Mouse (Mus musculus) CH12.LX (cell line): ENCODE results near the gene Wdr90. TPM values are rescaled to one million over a fixed set of nuclear protein-coding genes. Genes with fewer than 3 reads are reported as not detected.
A peak's percentile ranks its signal among the peaks of the same experiment; 100 is the strongest.

ENCODE experiments used
- DNase-seq: peaks from one replicate; pipeline ENCODE4 v3.0.0-alpha.2; 2013; ENCODE audit errors: extremely low read depth
- H3K27ac ChIP-seq: 2 replicates; pipeline ENCODE4 v1.5.1; 2012; ENCODE audit warnings: low read depth, mild to moderate bottlenecking, control low read depth, moderate library complexity; ENCODE audit not compliant: insufficient read depth
- H3K27me3 ChIP-seq: replicated peaks from 2 replicates; pipeline ENCODE3; 2012; ENCODE audit warnings: inconsistent platforms
- H3K36me3 ChIP-seq, 2 experiments: replicated peaks in 1 of 2; 2 replicates each; pipeline versions ENCODE3 to v1.6.1; 2012; ENCODE audit warnings: inconsistent platforms in 1 of 2, low read length in 1 of 2, mild to moderate bottlenecking in 1 of 2, mixed read lengths in 1 of 2, moderate library complexity in 1 of 2; ENCODE audit not compliant: control insufficient read depth in 1 of 2, insufficient read depth in 1 of 2
- H3K4me1 ChIP-seq, 2 experiments: 2 replicates each; pipeline ENCODE4 v1.6.1; 2012; ENCODE audit warnings: inconsistent platforms in 1 of 2, moderate library complexity in 1 of 2; ENCODE audit not compliant: insufficient read depth in 2 of 2, control insufficient read depth in 1 of 2
- H3K4me2 ChIP-seq: 2 replicates; pipeline ENCODE4 v1.6.1; 2012; ENCODE audit warnings: low read depth, mild to moderate bottlenecking, control low read depth; ENCODE audit not compliant: poor library complexity, insufficient read depth, severe bottlenecking
- H3K4me3 ChIP-seq, 3 experiments: fragments of 150-350 bp in 1 of 3; sonication (generic) in 1 of 3; replicated peaks in 1 of 3; 2 replicates each; pipeline versions ENCODE3 to v1.5.1; 2011 to 2012; ENCODE audit warnings: low read depth in 2 of 3, low read length in 2 of 3, mild to moderate bottlenecking in 2 of 3, moderate library complexity in 2 of 3, control low read depth in 1 of 3, improper control_type of control experiment in 1 of 3, inconsistent platforms in 1 of 3, mixed read lengths in 1 of 3; ENCODE audit not compliant: poor library complexity in 1 of 3
- H3K79me2 ChIP-seq: replicated peaks from 2 replicates; pipeline ENCODE4 v1.6.1; 2012; ENCODE audit warnings: mild to moderate bottlenecking, moderate library complexity; ENCODE audit not compliant: control insufficient read depth, poor library complexity, insufficient read depth, severe bottlenecking; ENCODE audit errors: extremely low read depth
- H3K9ac ChIP-seq: 2 replicates; pipeline ENCODE4 v1.6.1; 2012; ENCODE audit warnings: low read depth, mild to moderate bottlenecking, control low read depth, moderate library complexity; ENCODE audit not compliant: insufficient read depth
- H3K9me3 ChIP-seq: replicated peaks from 2 replicates; pipeline ENCODE3; 2012; ENCODE audit warnings: low read length, inconsistent platforms, mixed read lengths
- BHLHE40 ChIP-seq: IDR thresholded peaks from 2 replicates; pipeline ENCODE4 v1.6.1; 2011; ENCODE audit warnings: mild to moderate bottlenecking, low read depth, low read length, improper control_type of control experiment
- CHD1 ChIP-seq: IDR thresholded peaks from 2 replicates; pipeline ENCODE4 v1.6.1; 2012; ENCODE audit warnings: low read depth, low read length, improper control_type of control experiment, inconsistent platforms
- CHD2 ChIP-seq: IDR thresholded peaks from 2 replicates; pipeline ENCODE4 v1.6.1; 2011; ENCODE audit warnings: low read length, improper control_type of control experiment
- CTCF ChIP-seq, 2 experiments: IDR thresholded peaks in 1 of 2; conservative IDR thresholded peaks in 1 of 2; 2 replicates each; pipeline ENCODE4 v1.5.1; 2011 to 2012; ENCODE audit warnings: low read depth in 2 of 2, low read length in 2 of 2, improper control_type of control experiment in 1 of 2, inconsistent platforms in 1 of 2, mild to moderate bottlenecking in 1 of 2, moderate library complexity in 1 of 2
- E2F4 ChIP-seq: IDR thresholded peaks from 2 replicates; pipeline ENCODE4 v1.6.1; 2011; ENCODE audit warnings: low read depth, low read length, improper control_type of control experiment; ENCODE audit not compliant: insufficient replicate concordance
- ELF1 ChIP-seq: IDR thresholded peaks from 2 replicates; pipeline ENCODE4 v1.6.1; 2014; ENCODE audit warnings: low read depth, mild to moderate bottlenecking, inconsistent platforms, low read length, improper control_type of control experiment
- EP300 ChIP-seq: IDR thresholded peaks from 2 replicates; pipeline ENCODE4 v1.6.1; 2011; ENCODE audit warnings: low read length, improper control_type of control experiment
- ETS1 ChIP-seq: conservative IDR thresholded peaks from 2 replicates; pipeline ENCODE4 v1.6.1; 2012; ENCODE audit warnings: low read depth, mild to moderate bottlenecking, inconsistent platforms, low read length, improper control_type of control experiment, moderate library complexity
- GABPA ChIP-seq: IDR thresholded peaks from 2 replicates; pipeline ENCODE4 v1.6.1; 2012; ENCODE audit warnings: low read depth, low read length, improper control_type of control experiment, inconsistent platforms; ENCODE audit not compliant: insufficient replicate concordance
- HCFC1 ChIP-seq: IDR thresholded peaks from 2 replicates; pipeline ENCODE4 v1.6.1; 2012; ENCODE audit warnings: low read depth, mild to moderate bottlenecking, inconsistent platforms, low read length, improper control_type of control experiment
- IRF4 ChIP-seq: IDR thresholded peaks from 2 replicates; pipeline ENCODE4 v1.6.1; 2014; ENCODE audit warnings: low read depth, mild to moderate bottlenecking, inconsistent platforms, low read length, improper control_type of control experiment
- JUN ChIP-seq: IDR thresholded peaks from 2 replicates; pipeline ENCODE4 v1.6.1; 2011; ENCODE audit warnings: low read depth, mild to moderate bottlenecking, low read length, improper control_type of control experiment, moderate library complexity; ENCODE audit not compliant: insufficient read depth
- JUND ChIP-seq: conservative IDR thresholded peaks from 2 replicates; pipeline ENCODE4 v1.6.1; 2011; ENCODE audit warnings: low read depth, low read length, improper control_type of control experiment
- KAT2A ChIP-seq: IDR thresholded peaks from 2 replicates; pipeline ENCODE4 v1.6.1; 2012; ENCODE audit warnings: low read length, improper control_type of control experiment, inconsistent platforms; ENCODE audit not compliant: insufficient replicate concordance
- MAFK ChIP-seq: IDR thresholded peaks from 2 replicates; pipeline ENCODE4 v1.6.1; 2011; ENCODE audit warnings: low read length, improper control_type of control experiment; ENCODE audit not compliant: insufficient replicate concordance
- MAX ChIP-seq: IDR thresholded peaks from 2 replicates; pipeline ENCODE4 v1.6.1; 2011; ENCODE audit warnings: low read length, improper control_type of control experiment
- MAZ ChIP-seq: IDR thresholded peaks from 2 replicates; pipeline ENCODE4 v1.6.1; 2012; ENCODE audit warnings: low read depth, mild to moderate bottlenecking, inconsistent platforms, low read length, improper control_type of control experiment, moderate library complexity
- MEF2A ChIP-seq: IDR thresholded peaks from 2 replicates; pipeline ENCODE4 v1.6.1; 2014; ENCODE audit warnings: low read depth, mild to moderate bottlenecking, inconsistent platforms, low read length, improper control_type of control experiment, borderline replicate concordance
- MXI1 ChIP-seq: IDR thresholded peaks from 2 replicates; pipeline ENCODE4 v1.6.1; 2011; ENCODE audit warnings: mild to moderate bottlenecking, low read depth, low read length, improper control_type of control experiment
- MYC ChIP-seq: IDR thresholded peaks from 2 replicates; pipeline ENCODE4 v1.6.1; 2011; ENCODE audit warnings: low read depth, mild to moderate bottlenecking, improper control_type of control experiment, low read length
- NELFE ChIP-seq: IDR thresholded peaks from 2 replicates; pipeline ENCODE4 v1.6.1; 2011; ENCODE audit warnings: low read depth, low read length, improper control_type of control experiment
- NRF1 ChIP-seq: IDR thresholded peaks from 2 replicates; pipeline ENCODE4 v1.6.1; 2014; ENCODE audit warnings: low read depth, mild to moderate bottlenecking, inconsistent platforms, low read length, improper control_type of control experiment, moderate library complexity
- PAX5 ChIP-seq: IDR thresholded peaks from 2 replicates; pipeline ENCODE4 v1.6.1; 2012; ENCODE audit warnings: low read length, inconsistent platforms, mixed read lengths
- POLR2A ChIP-seq: IDR thresholded peaks from 2 replicates; pipeline ENCODE4 v1.6.1; 2011; ENCODE audit warnings: low read depth, mild to moderate bottlenecking, improper control_type of control experiment, low read length
- POLR2AphosphoS2 ChIP-seq: IDR thresholded peaks from 2 replicates; pipeline ENCODE4 v1.6.1; 2011; ENCODE audit warnings: low read depth, low read length, improper control_type of control experiment
- RAD21 ChIP-seq: IDR thresholded peaks from 2 replicates; pipeline ENCODE4 v1.6.1; 2011; ENCODE audit warnings: low read depth, mild to moderate bottlenecking, low read length, improper control_type of control experiment, moderate library complexity
- RCOR1 ChIP-seq: conservative IDR thresholded peaks from 2 replicates; pipeline ENCODE4 v1.6.1; 2012; ENCODE audit warnings: low read depth, mild to moderate bottlenecking, inconsistent platforms, low read length, improper control_type of control experiment
- SIN3A ChIP-seq: IDR thresholded peaks from 2 replicates; pipeline ENCODE4 v1.6.1; 2012; ENCODE audit warnings: low read length, improper control_type of control experiment, inconsistent platforms
- SMC3 ChIP-seq: IDR thresholded peaks from 2 replicates; pipeline ENCODE4 v1.6.1; 2011; ENCODE audit warnings: low read depth, low read length, improper control_type of control experiment
- TBP ChIP-seq: conservative IDR thresholded peaks from 2 replicates; pipeline ENCODE4 v1.6.1; 2011; ENCODE audit warnings: low read depth, low read length, improper control_type of control experiment
- TCF12 ChIP-seq: IDR thresholded peaks from 2 replicates; pipeline ENCODE4 v1.6.1; 2014; ENCODE audit warnings: low read depth, mild to moderate bottlenecking, inconsistent platforms, low read length, improper control_type of control experiment
- UBTF ChIP-seq: IDR thresholded peaks from 2 replicates; pipeline ENCODE4 v1.6.1; 2012; ENCODE audit warnings: low read depth, mild to moderate bottlenecking, inconsistent platforms, low read length, improper control_type of control experiment, moderate library complexity
- USF2 ChIP-seq: conservative IDR thresholded peaks from 2 replicates; pipeline ENCODE4 v1.6.1; 2011; ENCODE audit warnings: low read depth, low read length, improper control_type of control experiment
- ZC3H11A ChIP-seq: IDR thresholded peaks from 2 replicates; pipeline ENCODE4 v1.6.1; 2012; ENCODE audit warnings: low read depth, mild to moderate bottlenecking, inconsistent platforms, low read length, improper control_type of control experiment
- ZKSCAN1 ChIP-seq: IDR thresholded peaks from 2 replicates; pipeline ENCODE4 v1.6.1; 2012; ENCODE audit warnings: low read depth, inconsistent platforms, low read length, improper control_type of control experiment, borderline replicate concordance
- ZMIZ1 ChIP-seq: IDR thresholded peaks from 2 replicates; pipeline ENCODE4 v1.6.1; 2012; ENCODE audit warnings: low read depth, mild to moderate bottlenecking, inconsistent platforms, low read length, improper control_type of control experiment
- ZNF384 ChIP-seq: IDR thresholded peaks from 2 replicates; pipeline ENCODE4 v1.6.1; 2012; ENCODE audit warnings: low read depth, low read length, improper control_type of control experiment, inconsistent platforms
- dilution Hi-C: fragments of 300-500 bp; cut with MboI; formaldehyde crosslinking; loops from 2 replicates; pipeline ENCODE4 v1.14.3; 2020; ENCODE audit warnings: low sequenced_read_pairs; ENCODE audit not compliant: extremely low pct_unique_long_range_greater_than_20kb, extremely low pct_ligation_motif_present
- in situ Hi-C: fragments of 300-500 bp; cut with MboI; formaldehyde crosslinking; loops from 3 replicates; pipeline ENCODE4 v1.14.3; 2019; ENCODE audit warnings: low sequenced_read_pairs, low pct_ligation_motif_present, low pct_unique_long_range_greater_than_20kb, mixed read lengths
- polyA plus RNA-seq: library from polyadenylated mRNA; unstranded; fragments of >175 nt; gene quantifications from 2 replicates; pipeline ENCODE4 v1.2.1, GENCODE M21; 2012; ENCODE audit warnings: low read depth; ENCODE audit not compliant: insufficient read length
- total RNA-seq, 2 experiments: library from RNA; depleted of rRNA; stranded (reverse); fragments of 300-350 nt in 1 of 2; fragments of >200 nt in 1 of 2; gene quantifications; 2 replicates each; pipeline ENCODE4 v1.2.3; 2012 to 2014

Wdr90 gene
- total and polyA plus RNA-seq, 3 experiments = 16.0 to 38.0 (median 23.8) TPM

DNA sequence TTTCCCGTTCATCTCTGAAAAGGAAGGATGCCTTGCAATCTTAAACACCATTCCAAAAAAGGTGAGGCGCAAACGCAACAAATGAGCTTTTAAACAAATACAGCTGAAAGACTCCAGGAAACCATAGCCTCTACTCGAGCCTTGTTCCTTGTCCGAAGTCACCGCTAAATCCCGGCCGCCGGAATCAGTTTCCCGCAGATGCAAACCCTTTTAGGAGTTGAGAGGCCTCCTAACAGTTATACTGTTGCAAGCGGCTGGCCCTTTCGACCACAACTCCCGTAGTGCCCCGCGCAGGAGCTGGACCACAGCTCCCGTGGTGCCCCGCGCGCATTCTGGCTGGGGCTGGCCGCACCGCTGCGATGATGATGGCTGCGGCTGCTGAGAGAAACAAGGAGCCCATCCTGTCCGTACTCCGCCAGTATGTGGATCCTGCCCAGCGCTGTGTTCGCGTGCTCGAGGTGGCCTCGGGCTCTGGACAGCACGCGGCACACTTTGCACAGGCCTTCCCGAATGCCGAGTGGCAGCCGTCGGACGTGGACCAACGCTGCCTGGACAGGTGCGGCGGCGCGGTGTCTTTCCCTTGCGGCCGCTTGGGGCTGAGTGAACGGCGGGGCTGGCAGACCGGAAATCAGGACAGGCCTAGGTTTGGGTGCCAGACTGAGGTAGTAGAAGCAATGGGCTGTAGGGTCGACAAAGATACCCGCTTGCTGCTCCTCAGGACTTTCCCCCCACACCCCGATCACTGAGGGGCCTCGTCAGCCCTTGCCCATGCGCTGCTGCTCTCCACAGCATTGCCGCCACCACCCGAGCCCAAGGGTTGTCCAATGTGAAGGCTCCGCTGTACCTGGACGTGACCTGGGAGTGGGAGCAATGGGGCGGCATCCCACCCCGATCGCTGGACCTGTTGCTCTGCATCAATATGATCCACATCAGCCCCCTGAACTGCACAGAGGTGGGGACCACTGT, 14.2 kb upstream of the Wdr90 start:
- in situ Hi-C loops (no loop called here), dilution Hi-C loops (no loop called here)
- Histone ChIP-seq H3K79me2 (no peaks in the 10 kb centered on the region), H3K4me3 (peak overlapping the region; percentile 63 to 93 (median 81)), H3K4me1 (peaks cover 6 to 18% of the 10 kb centered on the region in 2 experiments), H3K4me2 (peak overlapping the region; percentile 39), H3K9ac (peak overlapping the region; percentile 63), H3K9me3 (no peaks in the 10 kb centered on the region), H3K27ac (peak overlapping the region; percentile 73), H3K27me3 (peaks cover 16% of the 10 kb centered on the region), H3K36me3 (peaks cover 24 to 38% of the 10 kb centered on the region in 2 experiments)
- peak; percentile 78 for DNase-seq
- TF ChIP-seq MAFK (no peak), MEF2A (no peak), ZC3H11A (no peak), E2F4 (no peak), BHLHE40 (0 out of 2 replicates have a peak, but pooled peaks have one; percentile 24), CHD2 (no peak; the same call in 1 of the 2 replicates), GABPA (no peak; the same call in 1 of the 2 replicates), SMC3 (no peak), CTCF (conservative IDR thresholded peaks at IDR 0.05 in 1 of 2, IDR thresholded peaks at IDR 0.05 in 1 of 2; ENCODE audit: low read depth in 2 of 2, low read length in 2 of 2) (peak in 1 of 2 experiments; percentile 20; a peak in 1 of 4 replicates), KAT2A (peak; percentile 63; the same call in 1 of the 2 replicates), POLR2A (peak; percentile 88), NELFE (peak; percentile 90), EP300 (no peak), RCOR1 (no peak), IRF4 (no peak), USF2 (no peak), ZMIZ1 (peak; percentile 24; the same call in 1 of the 2 replicates), NRF1 (peak; percentile 44), TCF12 (peak; percentile 78), TBP (no peak), PAX5 (no peak), ETS1 (no peak), JUND (no peak), ZNF384 (no peak), SIN3A (peak; percentile 51; the same call in 1 of the 2 replicates), MYC (no peak), ELF1 (peak; percentile 62), POLR2AphosphoS2 (0 out of 2 replicates have a peak, but pooled peaks have one; percentile 70), ZKSCAN1 (no peak), MAZ (no peak), MAX (peak; percentile 69; the same call in 1 of the 2 replicates), UBTF (peak; percentile 87; the same call in 1 of the 2 replicates), MXI1 (peak; percentile 70; the same call in 1 of the 2 replicates), HCFC1 (peak; percentile 88), JUN (no peak), RAD21 (no peak), CHD1 (no peak)
